Mouse (Mus musculus) liver, embryonic 13.5 days (tissue): Measurements from ENCODE around the gene Kcnh1. TPM values are rescaled to one million over a fixed set of nuclear protein-coding genes. Genes with fewer than 3 reads are reported as not detected.

Source experiments
- ATAC-seq: fragments of 200-750 bp; cut with Nextera tagmentation; 2 replicates; pipeline ENCODE4 v1.8.0; 2017; ENCODE audit warnings: low read depth, mild to moderate bottlenecking, moderate number of reproducible peaks, moderate library complexity
- DNase-seq: peaks from one replicate; pipeline ENCODE4 v3.0.0; 2022
- H3K27ac ChIP-seq: fragments of 300-500 bp; sonication (generic); 2 replicates; pipeline ENCODE4 v1.5.1; 2015; ENCODE audit warnings: moderate library complexity, mild to moderate bottlenecking, inconsistent platforms
- H3K27me3 ChIP-seq: fragments of 300-500 bp; sonication (generic); 2 replicates; pipeline ENCODE4 v1.6.1; 2015; ENCODE audit warnings: mild to moderate bottlenecking, inconsistent platforms
- H3K36me3 ChIP-seq: fragments of 300-500 bp; sonication (generic); 2 replicates; pipeline ENCODE4 v1.6.1; 2015; ENCODE audit warnings: mild to moderate bottlenecking, inconsistent platforms
- H3K4me1 ChIP-seq: fragments of 300-500 bp; sonication (generic); replicated peaks from 2 replicates; pipeline ENCODE4 v1.6.1; 2015; ENCODE audit warnings: inconsistent platforms
- H3K4me2 ChIP-seq: fragments of 300-500 bp; sonication (generic); 2 replicates; pipeline ENCODE4 v1.6.1; 2015; ENCODE audit warnings: inconsistent platforms, mild to moderate bottlenecking, moderate library complexity
- H3K4me3 ChIP-seq: fragments of 300-500 bp; sonication (generic); replicated peaks from 2 replicates; pipeline ENCODE4 v1.5.1; 2015; ENCODE audit warnings: mild to moderate bottlenecking, inconsistent platforms
- H3K9ac ChIP-seq: fragments of 300-500 bp; sonication (generic); 2 replicates; pipeline ENCODE4 v1.6.1; 2015; ENCODE audit warnings: mild to moderate bottlenecking, inconsistent platforms
- H3K9me3 ChIP-seq: fragments of 300-500 bp; sonication (generic); replicated peaks from 2 replicates; pipeline ENCODE4 v1.6.1; 2016; ENCODE audit warnings: inconsistent platforms
- WGBS: fragments of 180-500 bp; shearing (Covaris S2); methylation state at CpG from one replicate; pipeline ENCODE4 v1.1.7; 2015; ENCODE audit not compliant: insufficient replicate concordance; 5-methylcytosine and 5-hydroxymethylcytosine counted together
- polyA plus RNA-seq: library from polyadenylated mRNA; unstranded; fragments of >200 nt; fragmentation: Nextera tagmentation; extraction: Ambion mirVana; gene quantifications from 2 replicates; pipeline ENCODE4 v1.2.1, GENCODE M21; 2015

Kcnh1 gene
- polyA plus RNA-seq, 1 experiment from 2014 or later: 0.02 TPM

DNA sequence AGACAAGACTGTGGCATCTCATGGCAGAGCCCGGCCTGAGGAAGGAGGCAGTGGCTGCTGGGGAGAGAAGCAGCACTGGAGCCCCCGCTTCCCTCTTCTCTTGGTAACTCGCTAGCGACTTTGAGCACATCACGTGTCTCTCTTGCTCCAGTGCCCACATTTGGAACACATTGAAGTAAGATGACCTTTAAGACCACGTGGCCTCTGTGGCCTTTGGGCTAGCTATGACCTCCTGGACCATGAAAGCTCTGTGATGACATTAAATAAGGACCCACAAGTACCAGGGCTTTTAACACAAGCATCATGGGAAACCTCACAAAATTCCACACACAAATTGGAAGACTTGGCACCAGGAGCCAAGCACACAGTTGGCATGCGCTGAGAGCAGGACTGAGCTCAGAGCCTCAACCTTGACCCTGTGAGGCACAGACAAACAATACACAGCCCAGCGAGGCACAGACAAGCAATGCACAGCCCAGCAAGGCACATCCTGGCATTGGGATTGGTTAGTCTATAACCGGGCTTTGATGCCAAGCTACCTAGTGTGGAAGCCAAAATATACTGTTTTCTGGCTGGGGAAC is 225.8 kb downstream of the Kcnh1 start:
- H3K27ac ChIP-seq: no peak overlapping the region
- no peaks in the 10 kb centered on the region for H3K27me3 ChIP-seq
- H3K4me1 ChIP-seq: no peaks in the 10 kb centered on the region
- 64% methylated on average over 9 of the region's 9 CpGs for WGBS
- ATAC-seq (no peak), DNase-seq (no peak)
- H3K9ac ChIP-seq: no peak overlapping the region
- H3K9me3 ChIP-seq: no peaks in the 10 kb centered on the region
- no peaks in the 10 kb centered on the region for H3K36me3 ChIP-seq
- no peak overlapping the region for H3K4me2 ChIP-seq
- H3K4me3 ChIP-seq: no peak overlapping the region

- Histone ChIP-seq H3K4me3 (no peak overlapping the region), H3K4me1 (no peaks in the 10 kb centered on the region), H3K27ac (no peak overlapping the region), H3K36me3 (no peaks in the 10 kb centered on the region), H3K27me3 (no peaks in the 10 kb centered on the region), H3K9ac (no peak overlapping the region), H3K4me2 (no peak overlapping the region), H3K9me3 (no peaks in the 10 kb centered on the region)
- 60% methylated on average over 5 of the region's 5 CpGs for WGBS
- no peak for ATAC-seq
- DNase-seq: no peak
These were observed 228.6 kb downstream of the Kcnh1 start for GRCm38 (mm10) chr1:192419176-192419575.

GRCm38 (mm10) chr1:192421377-192422166 is 231.0 kb downstream of the Kcnh1 start:
- no peak overlapping the region for H3K4me3 ChIP-seq
- no peak overlapping the region for H3K27ac ChIP-seq
- no peak for ATAC-seq
- no peaks in the 10 kb centered on the region for H3K27me3 ChIP-seq
- no peaks in the 10 kb centered on the region for H3K4me1 ChIP-seq
- H3K36me3 ChIP-seq: no peaks in the 10 kb centered on the region
- no peak for DNase-seq
- H3K4me2 ChIP-seq: no peak overlapping the region
- WGBS: 73% methylated on average over 14 of the region's 14 CpGs
- H3K9ac ChIP-seq: no peak overlapping the region
- H3K9me3 ChIP-seq: no peaks in the 10 kb centered on the region

GRCm38 (mm10) chr1:192431423-192431822 is 240.8 kb downstream of the Kcnh1 start:
- no peaks in the 10 kb centered on the region for H3K36me3 ChIP-seq
- no peak overlapping the region for H3K9ac ChIP-seq
- DNase-seq (no peak), ATAC-seq (no peak)
- H3K4me2 ChIP-seq: no peak overlapping the region
- H3K27me3 ChIP-seq: no peaks in the 10 kb centered on the region
- 63% methylated on average over 2 of the region's 2 CpGs for WGBS
- no peak overlapping the region for H3K27ac ChIP-seq
- no peaks in the 10 kb centered on the region for H3K9me3 ChIP-seq
- no peaks in the 10 kb centered on the region for H3K4me1 ChIP-seq
- H3K4me3 ChIP-seq: no peak overlapping the region

- no peak for DNase-seq
- Histone ChIP-seq H3K9ac (no peak overlapping the region), H3K9me3 (no peaks in the 10 kb centered on the region), H3K27ac (no peak overlapping the region), H3K4me1 (no peaks in the 10 kb centered on the region), H3K4me3 (no peak overlapping the region), H3K27me3 (no peaks in the 10 kb centered on the region), H3K36me3 (no peaks in the 10 kb centered on the region), H3K4me2 (no peak overlapping the region)
- no peak for ATAC-seq
- WGBS: 69% methylated on average over 2 of the region's 2 CpGs
These were observed 244.9 kb downstream of the Kcnh1 start for GRCm38 (mm10) chr1:192435503-192435902.

- Histone ChIP-seq H3K27me3 (no peaks in the 10 kb centered on the region), H3K9ac (no peak overlapping the region), H3K27ac (no peak overlapping the region), H3K4me3 (no peak overlapping the region), H3K4me1 (no peaks in the 10 kb centered on the region), H3K36me3 (no peaks in the 10 kb centered on the region), H3K4me2 (no peak overlapping the region), H3K9me3 (no peaks in the 10 kb centered on the region)
- 55% methylated on average over 6 of the region's 6 CpGs for WGBS
- DNase-seq (no peak), ATAC-seq (no peak)
These were observed 248.7 kb downstream of the Kcnh1 start for GRCm38 (mm10) chr1:192439151-192439837.

DNA sequence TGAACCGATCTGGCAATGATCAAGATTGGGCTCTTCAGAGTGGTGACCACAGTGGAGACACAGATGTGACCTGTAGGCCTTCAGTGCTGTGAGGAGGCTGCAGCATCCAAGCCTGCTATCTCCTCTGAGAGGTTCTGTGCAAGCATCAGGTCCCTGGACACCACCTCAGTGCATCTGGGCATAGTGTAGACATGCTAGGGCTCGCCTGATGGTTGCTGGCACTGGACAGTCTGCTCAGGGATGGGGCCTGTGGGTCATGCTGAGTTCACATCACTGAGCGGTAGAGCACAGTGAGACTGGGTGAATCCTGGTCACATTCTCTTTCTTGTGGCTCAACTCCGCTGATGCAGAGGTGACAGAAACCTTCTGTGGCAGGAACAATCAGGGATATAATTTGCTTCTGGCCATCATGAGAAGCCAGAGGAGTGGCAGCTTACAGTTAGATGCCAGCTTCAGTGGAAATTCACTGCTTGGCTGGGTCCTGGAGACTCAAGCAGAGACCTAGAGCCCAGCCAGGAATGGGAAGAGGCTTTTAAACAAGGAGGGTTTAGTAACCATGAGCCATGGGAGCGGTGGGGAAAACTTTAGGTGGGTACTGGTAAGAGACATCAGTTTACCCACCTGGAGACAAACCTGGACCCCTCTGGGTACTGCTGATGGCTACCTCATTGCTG is 252.3 kb downstream of the Kcnh1 start:
- Histone ChIP-seq H3K27ac (no peak overlapping the region), H3K4me3 (no peak overlapping the region), H3K27me3 (no peaks in the 10 kb centered on the region), H3K4me1 (no peaks in the 10 kb centered on the region), H3K36me3 (no peaks in the 10 kb centered on the region), H3K9me3 (no peaks in the 10 kb centered on the region), H3K4me2 (no peak overlapping the region), H3K9ac (no peak overlapping the region)
- 73% methylated on average over 5 of the region's 5 CpGs for WGBS
- DNase-seq (no peak), ATAC-seq (no peak)

GRCm38 (mm10) chr1:192443998-192444657 is 253.6 kb downstream of the Kcnh1 start:
- no peak for ATAC-seq
- Histone ChIP-seq H3K27me3 (no peaks in the 10 kb centered on the region), H3K4me2 (no peak overlapping the region), H3K9me3 (no peaks in the 10 kb centered on the region), H3K4me1 (no peaks in the 10 kb centered on the region), H3K27ac (no peak overlapping the region), H3K4me3 (no peak overlapping the region), H3K36me3 (no peaks in the 10 kb centered on the region), H3K9ac (no peak overlapping the region)
- DNase-seq: no peak
- 66% methylated on average over 20 of the region's 20 CpGs for WGBS

- no peak for ATAC-seq
- Histone ChIP-seq H3K9ac (no peak overlapping the region), H3K9me3 (no peaks in the 10 kb centered on the region), H3K4me3 (no peak overlapping the region), H3K4me1 (no peaks in the 10 kb centered on the region), H3K36me3 (no peaks in the 10 kb centered on the region), H3K4me2 (no peak overlapping the region), H3K27ac (no peak overlapping the region), H3K27me3 (no peaks in the 10 kb centered on the region)
- 62% methylated on average over 7 of the region's 7 CpGs for WGBS
- DNase-seq: no peak
These were observed 254.3 kb downstream of the Kcnh1 start for GRCm38 (mm10) chr1:192444658-192445447.

GRCm38 (mm10) chr1:192446158-192446557 is 255.6 kb downstream of the Kcnh1 start:
- Histone ChIP-seq H3K4me3 (no peak overlapping the region), H3K27ac (no peak overlapping the region), H3K27me3 (no peaks in the 10 kb centered on the region), H3K9me3 (no peaks in the 10 kb centered on the region), H3K36me3 (no peaks in the 10 kb centered on the region), H3K4me2 (no peak overlapping the region), H3K9ac (no peak overlapping the region), H3K4me1 (no peaks in the 10 kb centered on the region)
- ATAC-seq (no peak), DNase-seq (no peak)
- WGBS: 44% methylated on average over 5 of the region's 5 CpGs
